Mouse (Mus musculus): ENCODE measurements around the gene Slc12a3. TPM values are rescaled to one million over a fixed set of nuclear protein-coding genes. Genes with fewer than 3 reads are reported as not detected.
A peak's percentile ranks its signal among the peaks of the same experiment; 100 is the strongest.

Slc12a3 gene
- total and polyA plus RNA-seq, 3 experiments: 0.16 to 0.39 (median 0.39) TPM

- 0 out of 2 replicates have a peak, but pooled peaks cover 2% of the 10 kb centered on the region for H3K36me3 ChIP-seq (ENCODE audit: control insufficient read depth, insufficient read depth, low read length)
- DNase-seq: no peak
- no peak overlapping the region for H3K4me3 ChIP-seq
- H3K9ac ChIP-seq (ENCODE audit: low read depth, low read length): no peak overlapping the region
- peak overlapping the region; percentile 97 for H3K27ac ChIP-seq
- TF ChIP-seq EP300 (IDR thresholded peaks at IDR 0.05; ENCODE audit: insufficient read depth, low read depth, low read length): no peak
- TF ChIP-seq CTCF (IDR thresholded peaks at IDR 0.05): no peak
- no peak for TF ChIP-seq POLR2A (IDR thresholded peaks at IDR 0.05; ENCODE audit: insufficient read depth, low read depth, low read length)
- no peaks in the 10 kb centered on the region for H3K27me3 ChIP-seq (ENCODE audit: control insufficient read depth, insufficient read depth, low read length)
- 77% methylated on average over 6 of the region's 6 CpGs for WGBS
- H3K4me1 ChIP-seq (ENCODE audit: control insufficient read depth, insufficient read depth, low read length): peaks cover 22% of the 10 kb centered on the region
- no peaks in the 10 kb centered on the region for H3K79me2 ChIP-seq (replicated peaks; ENCODE audit: control insufficient read depth, insufficient read depth, low read length)
- intact Hi-C loops (cut with DNase I): no loop called here
Observed at GRCm38 (mm10) chr8:94364686-94365312, 35.8 kb downstream of the Slc12a3 start.

- Histone ChIP-seq H3K9ac (ENCODE audit: low read depth, low read length) (no peak overlapping the region), H3K4me1 (ENCODE audit: control insufficient read depth, insufficient read depth, low read length) (peaks cover 22% of the 10 kb centered on the region), H3K27ac (peak overlapping the region; percentile 97), H3K27me3 (ENCODE audit: control insufficient read depth, insufficient read depth, low read length) (no peaks in the 10 kb centered on the region), H3K79me2 (replicated peaks; ENCODE audit: control insufficient read depth, insufficient read depth, low read length) (no peaks in the 10 kb centered on the region), H3K4me3 (no peak overlapping the region), H3K36me3 (ENCODE audit: control insufficient read depth, insufficient read depth, low read length) (0 out of 2 replicates have a peak, but pooled peaks cover 2% of the 10 kb centered on the region)
- intact Hi-C loops (cut with DNase I): no loop called here
- DNase-seq: peak in 1 of 2 experiments; percentile 77
- TF ChIP-seq CTCF (IDR thresholded peaks at IDR 0.05) (no peak), EP300 (IDR thresholded peaks at IDR 0.05; ENCODE audit: insufficient read depth, low read depth, low read length) (no peak), POLR2A (IDR thresholded peaks at IDR 0.05; ENCODE audit: insufficient read depth, low read depth, low read length) (no peak)
- 79% methylated on average over 9 of the region's 9 CpGs for WGBS
Observed at GRCm38 (mm10) chr8:94365410-94365981, 36.5 kb downstream of the Slc12a3 start.

- no peak for DNase-seq
- no peaks in the 10 kb centered on the region for H3K79me2 ChIP-seq (replicated peaks; ENCODE audit: control insufficient read depth, insufficient read depth, low read length)
- WGBS: 77% methylated on average over 5 of the region's 5 CpGs
- H3K9ac ChIP-seq (ENCODE audit: low read depth, low read length): no peak overlapping the region
- no peaks in the 10 kb centered on the region for H3K36me3 ChIP-seq (ENCODE audit: control insufficient read depth, insufficient read depth, low read length)
- no peaks in the 10 kb centered on the region for H3K27me3 ChIP-seq (ENCODE audit: control insufficient read depth, insufficient read depth, low read length)
- H3K27ac ChIP-seq: no peak overlapping the region
- intact Hi-C loops (cut with DNase I): no loop called here
- H3K4me3 ChIP-seq: no peak overlapping the region
- peaks cover 3% of the 10 kb centered on the region; the same call in 1 of the 2 replicates for H3K4me1 ChIP-seq (ENCODE audit: control insufficient read depth, insufficient read depth, low read length)
- TF ChIP-seq POLR2A (IDR thresholded peaks at IDR 0.05; ENCODE audit: insufficient read depth, low read depth, low read length): no peak
- no peak for TF ChIP-seq EP300 (IDR thresholded peaks at IDR 0.05; ENCODE audit: insufficient read depth, low read depth, low read length)
- TF ChIP-seq CTCF (IDR thresholded peaks at IDR 0.05): no peak
Observed at GRCm38 (mm10) chr8:94370839-94371238, 41.8 kb downstream of the Slc12a3 start.

GRCm38 (mm10) chr8:94372955-94373599, 44.1 kb downstream of the Slc12a3 start:
- intact Hi-C loops (cut with DNase I): no loop called here
- no peak for DNase-seq
- H3K4me1 ChIP-seq (ENCODE audit: control insufficient read depth, insufficient read depth, low read length): peaks cover 12% of the 10 kb centered on the region
- TF ChIP-seq POLR2A (IDR thresholded peaks at IDR 0.05; ENCODE audit: insufficient read depth, low read depth, low read length): no peak
- peak overlapping the region; percentile 4 for H3K27ac ChIP-seq
- no peaks in the 10 kb centered on the region for H3K27me3 ChIP-seq (ENCODE audit: control insufficient read depth, insufficient read depth, low read length)
- H3K79me2 ChIP-seq (replicated peaks; ENCODE audit: control insufficient read depth, insufficient read depth, low read length): no peaks in the 10 kb centered on the region
- H3K36me3 ChIP-seq (ENCODE audit: control insufficient read depth, insufficient read depth, low read length): no peaks in the 10 kb centered on the region
- no peak overlapping the region for H3K4me3 ChIP-seq
- no peak overlapping the region for H3K9ac ChIP-seq (ENCODE audit: low read depth, low read length)
- 37% methylated on average over 6 of the region's 6 CpGs for WGBS

- intact Hi-C loops (cut with DNase I): no loop called here
- Histone ChIP-seq H3K4me1 (ENCODE audit: control insufficient read depth, insufficient read depth, low read length) (peaks cover 14% of the 10 kb centered on the region), H3K79me2 (replicated peaks; ENCODE audit: control insufficient read depth, insufficient read depth, low read length) (no peaks in the 10 kb centered on the region), H3K4me3 (no peak overlapping the region), H3K27ac (no peak overlapping the region), H3K27me3 (ENCODE audit: control insufficient read depth, insufficient read depth, low read length) (no peaks in the 10 kb centered on the region), H3K9ac (ENCODE audit: low read depth, low read length) (no peak overlapping the region), H3K36me3 (ENCODE audit: control insufficient read depth, insufficient read depth, low read length) (no peaks in the 10 kb centered on the region)
- 23% methylated on average over 3 of the region's 3 CpGs for WGBS
- no peak for DNase-seq
- TF ChIP-seq CTCF (IDR thresholded peaks at IDR 0.05) (no peak), POLR2A (IDR thresholded peaks at IDR 0.05; ENCODE audit: insufficient read depth, low read depth, low read length) (no peak), EP300 (IDR thresholded peaks at IDR 0.05; ENCODE audit: insufficient read depth, low read depth, low read length) (no peak)
Observed at GRCm38 (mm10) chr8:94375551-94375991, 46.6 kb downstream of the Slc12a3 start.

- Histone ChIP-seq H3K4me3 (no peak overlapping the region), H3K27me3 (ENCODE audit: control insufficient read depth, insufficient read depth, low read length) (no peaks in the 10 kb centered on the region), H3K4me1 (ENCODE audit: control insufficient read depth, insufficient read depth, low read length) (peaks cover 14% of the 10 kb centered on the region), H3K27ac (peak overlapping the region; percentile 90), H3K36me3 (ENCODE audit: control insufficient read depth, insufficient read depth, low read length) (no peaks in the 10 kb centered on the region), H3K9ac (ENCODE audit: low read depth, low read length) (no peak overlapping the region), H3K79me2 (replicated peaks; ENCODE audit: control insufficient read depth, insufficient read depth, low read length) (no peaks in the 10 kb centered on the region)
- no peak for DNase-seq
- TF ChIP-seq POLR2A (IDR thresholded peaks at IDR 0.05; ENCODE audit: insufficient read depth, low read depth, low read length): no peak
- no peak for TF ChIP-seq EP300 (IDR thresholded peaks at IDR 0.05; ENCODE audit: insufficient read depth, low read depth, low read length)
- TF ChIP-seq CTCF (IDR thresholded peaks at IDR 0.05): no peak
- intact Hi-C loops (cut with DNase I): loop anchor here (2.0 kb wide), 1 partner anchor 13 kb away; no protein-coding TSS in a partner anchor
- WGBS: 76% methylated on average over 3 of the region's 3 CpGs
Observed at GRCm38 (mm10) chr8:94376176-94376575, 47.2 kb downstream of the Slc12a3 start.
